Mouse (Mus musculus): ENCODE data around the gene Ttyh3.

The Ttyh3 gene

DNA sequence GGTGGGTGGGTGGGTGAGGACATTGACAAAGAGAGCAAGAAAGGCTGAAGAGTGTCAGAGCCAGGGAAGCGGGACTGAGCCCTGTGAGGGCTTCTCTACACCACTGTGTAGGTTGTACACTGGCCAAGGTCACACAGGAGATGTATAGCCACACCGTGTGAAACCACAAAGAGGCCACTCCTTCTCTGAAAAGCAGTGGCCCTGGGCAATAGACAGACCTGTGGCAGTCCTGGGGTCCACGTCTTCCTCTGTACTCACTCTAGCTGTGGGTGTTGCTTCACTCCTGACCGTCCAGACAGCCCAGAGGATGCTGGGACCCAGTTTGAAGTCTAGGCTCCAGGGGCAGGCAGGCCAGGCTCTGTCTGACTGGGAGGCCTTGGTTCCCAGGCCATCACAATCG, 54.0 kb downstream of the Ttyh3 start:
- TF ChIP-seq GATA4 (IDR thresholded peaks at IDR 0.05; ENCODE audit: insufficient replicate concordance, low read length): no peak

DNA sequence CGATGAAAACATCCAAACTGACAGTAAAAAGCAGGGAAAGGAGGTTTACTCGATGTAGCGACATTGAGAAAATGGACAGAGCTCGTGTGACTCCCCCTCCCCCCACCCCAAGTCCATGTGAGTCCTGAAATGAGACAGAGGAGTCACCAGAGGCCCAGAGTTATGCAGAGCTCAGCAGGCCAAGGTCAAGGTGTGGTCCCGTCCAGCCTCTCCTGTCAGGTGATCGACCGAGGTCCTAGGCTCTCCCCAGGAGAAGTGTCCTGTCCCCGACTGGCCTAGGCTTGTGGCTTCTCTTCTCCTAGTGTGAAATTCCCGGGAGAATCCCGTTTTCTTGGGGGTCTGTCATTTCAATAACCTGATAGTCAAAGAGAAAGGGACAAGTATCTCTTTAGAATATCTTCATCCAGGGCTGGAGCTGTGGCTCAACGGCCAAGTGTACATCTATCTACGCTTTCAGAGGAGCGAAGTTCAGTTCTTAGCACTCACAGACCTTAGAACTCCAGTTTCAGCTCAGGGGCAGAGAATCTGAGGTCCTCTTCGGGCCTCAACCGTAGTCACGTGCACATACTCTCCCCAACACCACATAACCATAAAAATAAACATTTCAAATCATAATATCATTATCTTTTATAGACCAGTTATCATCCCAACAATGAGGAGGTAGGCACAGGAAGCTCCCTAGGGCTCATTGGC, 59.6 kb downstream of the Ttyh3 start:
- TF ChIP-seq GATA4 (IDR thresholded peaks at IDR 0.05; ENCODE audit: insufficient replicate concordance, low read length): no peak

- TF ChIP-seq GATA4 (IDR thresholded peaks at IDR 0.05; ENCODE audit: insufficient replicate concordance, low read length): no peak
Observed at GRCm38 (mm10) chr5:140583732-140584368, 65.0 kb downstream of the Ttyh3 start.

- no peak for TF ChIP-seq GATA4 (IDR thresholded peaks at IDR 0.05; ENCODE audit: insufficient replicate concordance, low read length)
Observed at GRCm38 (mm10) chr5:140582995-140583731, 65.7 kb downstream of the Ttyh3 start.

DNA sequence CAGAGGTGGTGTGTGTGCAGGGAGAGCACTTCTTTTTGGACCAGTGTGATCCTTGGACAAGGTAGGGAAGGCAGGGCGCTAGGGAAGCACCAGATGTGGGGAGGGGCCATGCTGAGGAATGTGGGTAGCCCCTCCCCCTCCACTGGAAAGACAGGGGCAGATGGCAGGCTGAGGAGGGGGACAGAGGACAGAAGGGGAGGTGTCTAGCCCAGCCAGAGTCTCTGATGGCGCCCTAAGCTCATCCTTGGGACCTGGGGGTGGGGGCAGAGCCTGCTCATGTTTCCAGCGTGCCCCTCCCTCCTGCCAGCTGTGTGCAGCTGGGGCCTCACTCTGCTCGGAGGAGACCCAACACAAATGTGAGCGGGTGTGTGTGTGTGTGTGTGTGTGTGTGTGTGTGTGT, 67.3 kb downstream of the Ttyh3 start:
- TF ChIP-seq GATA4 (IDR thresholded peaks at IDR 0.05; ENCODE audit: insufficient replicate concordance, low read length): no peak

GRCm38 (mm10) chr5:140579771-140580170, 69.1 kb downstream of the Ttyh3 start:
- TF ChIP-seq GATA4 (IDR thresholded peaks at IDR 0.05; ENCODE audit: insufficient replicate concordance, low read length): no peak

DNA sequence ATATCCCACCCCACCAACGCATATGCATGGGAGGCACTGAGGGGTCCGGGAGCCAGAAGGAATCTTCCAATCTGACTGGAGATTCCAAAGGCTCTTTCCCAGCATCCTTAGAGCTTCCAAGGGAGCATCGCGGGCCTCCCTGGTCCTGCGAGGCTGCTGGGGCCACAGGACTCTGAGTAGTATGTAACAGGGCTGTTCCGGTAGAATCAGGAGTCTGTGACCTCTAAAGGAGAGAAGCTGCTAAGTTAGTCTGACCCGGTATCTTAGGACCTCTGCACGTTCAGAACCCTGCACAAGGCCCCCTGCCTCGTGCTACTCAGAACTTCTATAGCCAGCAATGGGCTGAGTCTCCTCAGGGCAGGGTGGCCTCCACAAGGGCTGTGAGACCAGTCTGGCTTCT, 69.6 kb downstream of the Ttyh3 start:
- TF ChIP-seq GATA4 (IDR thresholded peaks at IDR 0.05; ENCODE audit: insufficient replicate concordance, low read length): no peak

DNA sequence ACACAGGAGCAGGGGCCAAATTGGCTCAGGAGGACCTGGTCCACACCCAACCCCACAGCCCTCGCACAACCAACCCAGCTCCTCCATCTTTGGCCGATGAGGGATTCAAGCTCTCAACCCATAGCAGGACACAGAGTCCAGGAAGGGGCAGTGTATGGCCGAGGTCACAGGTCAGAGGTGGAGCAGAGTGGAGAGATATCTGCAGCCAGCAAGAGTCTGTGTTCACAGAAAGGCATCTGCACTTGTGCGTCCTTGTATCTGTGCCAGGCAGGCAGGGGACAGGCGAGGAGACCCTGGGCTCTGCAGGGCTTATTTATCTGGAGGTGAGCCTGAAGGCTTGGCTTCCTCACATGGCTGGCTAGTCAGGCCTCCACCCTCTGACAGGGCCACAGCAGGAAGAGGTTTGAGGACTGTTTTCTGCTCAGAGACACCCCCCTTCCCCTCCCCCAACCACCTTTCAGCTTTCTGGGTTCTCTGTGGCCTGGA, 73.4 kb downstream of the Ttyh3 start:
- peak; percentile 15; the same call in 1 of the 2 replicates for TF ChIP-seq GATA4 (IDR thresholded peaks at IDR 0.05; ENCODE audit: insufficient replicate concordance, low read length)

DNA sequence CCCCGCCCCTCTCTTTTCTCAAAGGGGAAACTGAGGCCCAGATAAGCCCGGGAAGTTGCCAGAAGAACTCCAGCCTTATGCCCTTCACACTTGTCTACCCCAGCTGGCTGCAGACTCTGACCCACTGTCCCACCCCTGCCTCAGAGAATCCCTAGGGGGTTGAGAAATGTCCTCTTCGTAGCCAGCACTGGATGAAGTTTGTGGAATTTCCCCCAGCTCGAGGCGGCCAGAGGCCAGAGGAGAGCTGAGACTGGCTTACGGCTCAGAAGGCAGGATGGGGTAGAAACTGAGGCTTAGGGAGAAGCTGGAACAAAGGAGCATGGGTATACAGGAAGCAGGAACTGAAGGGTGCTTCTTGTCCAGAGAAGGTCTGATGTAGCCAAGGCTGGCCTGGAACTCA, 76.2 kb downstream of the Ttyh3 start:
- TF ChIP-seq GATA4 (IDR thresholded peaks at IDR 0.05; ENCODE audit: insufficient replicate concordance, low read length): no peak

- no peak for TF ChIP-seq GATA4 (IDR thresholded peaks at IDR 0.05; ENCODE audit: insufficient replicate concordance, low read length)
Observed at GRCm38 (mm10) chr5:140571673-140572072, 77.2 kb downstream of the Ttyh3 start.

GRCm38 (mm10) chr5:140571201-140571600, 77.6 kb downstream of the Ttyh3 start:
- TF ChIP-seq GATA4 (IDR thresholded peaks at IDR 0.05; ENCODE audit: insufficient replicate concordance, low read length): no peak

All from liver, adult (tissue).